Mouse (Mus musculus): Measurements from ENCODE around the gene AB124611.

DNA sequence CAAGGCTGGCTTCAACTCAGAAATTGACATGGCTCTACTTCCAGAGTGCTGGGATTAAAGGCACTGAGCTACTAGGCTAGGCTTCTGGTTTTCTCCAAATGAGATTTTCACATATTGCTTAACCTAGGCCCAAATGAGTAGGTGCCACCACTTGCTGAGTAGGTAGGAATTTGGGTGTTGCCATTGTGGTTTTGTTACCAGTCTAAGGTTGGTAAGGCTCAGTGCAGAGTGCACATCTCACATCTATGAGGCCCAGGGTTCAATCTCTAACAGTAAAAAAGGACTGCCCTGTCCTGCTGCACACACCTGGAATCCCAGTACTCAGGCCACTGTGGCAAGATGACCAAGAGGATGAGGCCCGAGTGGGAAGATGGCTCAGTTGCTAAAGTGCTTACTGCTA lies 59.4 kb downstream of the AB124611 start:
- TF ChIP-seq CTCF (IDR thresholded peaks at IDR 0.05; ENCODE audit: low read depth): no peak
- no peak for TF ChIP-seq EP300 (optimal IDR thresholded peaks at IDR 0.05)
